Mouse (Mus musculus) cerebellum, adult 8-10 months (tissue): ENCODE measurements around the gene Sympk.

Experiments used
- DNase-seq: peaks from one replicate; pipeline ENCODE4 v3.0.0; 2022

Gene Sympk

GRCm38 (mm10) chr7:19084921-19085473 is 60.8 kb downstream of the Sympk start:
- DNase-seq = no peak

- DNase-seq = no peak
Observed at GRCm38 (mm10) chr7:19085495-19085894, 61.3 kb downstream of the Sympk start.

DNA sequence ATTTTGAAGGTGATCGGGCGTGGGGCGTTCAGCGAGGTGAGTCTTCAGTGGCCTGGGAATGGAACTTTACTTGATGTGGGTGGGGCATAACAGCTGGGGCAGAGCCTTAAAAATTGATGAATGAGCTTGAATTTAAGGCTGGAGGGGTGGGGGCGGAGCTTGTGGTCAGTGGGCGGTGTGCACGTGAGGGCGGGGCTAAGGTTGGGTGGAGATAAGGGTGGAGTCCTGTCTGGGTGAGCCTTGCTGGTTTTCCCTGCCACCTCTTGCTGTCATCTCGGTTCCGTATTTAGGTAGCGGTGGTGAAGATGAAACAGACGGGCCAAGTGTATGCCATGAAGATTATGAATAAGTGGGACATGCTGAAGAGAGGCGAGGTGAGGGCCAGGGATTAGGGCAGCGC is 61.9 kb downstream of the Sympk start:
- no peak for DNase-seq

DNA sequence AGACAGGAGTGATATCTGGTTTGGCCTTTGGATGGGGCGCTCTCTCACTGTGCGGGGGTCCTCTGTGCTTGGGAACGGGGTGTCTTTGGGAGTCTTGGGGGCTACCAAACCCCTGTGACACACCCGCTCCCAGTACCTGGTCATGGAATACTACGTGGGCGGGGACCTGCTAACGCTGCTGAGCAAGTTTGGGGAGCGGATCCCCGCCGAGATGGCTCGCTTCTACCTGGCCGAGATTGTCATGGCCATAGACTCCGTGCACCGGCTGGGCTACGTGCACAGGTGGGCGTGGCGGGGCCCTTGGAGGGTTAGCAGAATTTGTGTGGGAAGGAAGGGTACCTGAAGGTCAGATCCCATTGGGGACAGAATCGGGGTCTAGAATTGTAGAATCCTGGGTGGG is 62.6 kb downstream of the Sympk start:
- DNase-seq = no peak

DNA sequence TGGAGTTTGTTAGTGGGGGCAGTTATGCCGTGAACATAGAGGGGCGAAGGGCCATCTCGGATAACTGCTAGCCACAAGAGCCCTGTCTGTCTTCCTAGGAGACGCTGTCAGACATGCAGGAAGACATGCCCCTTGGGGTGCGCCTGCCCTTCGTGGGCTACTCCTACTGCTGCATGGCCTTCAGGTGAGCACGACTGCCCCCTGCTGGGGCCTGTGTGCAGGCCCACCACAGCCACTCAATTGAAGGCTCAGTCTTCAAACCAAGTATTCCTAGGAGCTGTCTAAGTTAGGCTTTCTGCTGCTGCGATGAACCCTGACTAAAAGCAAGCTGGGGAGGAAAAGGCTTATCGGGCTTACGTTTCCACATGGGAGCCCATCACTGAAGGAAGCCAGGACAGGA is 64.6 kb downstream of the Sympk start:
- DNase-seq = no peak

DNA sequence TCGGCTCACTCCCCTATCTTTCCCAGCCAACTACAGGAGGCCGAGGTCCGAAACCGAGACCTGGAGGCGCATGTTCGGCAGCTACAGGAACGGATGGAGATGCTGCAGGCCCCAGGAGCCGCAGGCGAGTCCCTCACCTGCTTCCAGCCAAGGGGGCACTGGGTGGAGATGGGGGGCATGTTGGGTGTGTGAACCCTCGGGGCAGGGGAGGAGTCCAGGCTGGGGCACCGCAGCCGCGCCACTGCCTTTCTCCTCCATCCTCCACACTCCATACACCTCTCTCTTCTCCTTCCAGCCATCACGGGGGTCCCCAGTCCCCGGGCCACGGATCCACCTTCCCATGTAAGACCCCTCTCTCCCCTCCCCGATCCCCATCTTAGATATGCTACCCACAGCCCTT is 67.7 kb downstream of the Sympk start:
- DNase-seq = no peak

DNA sequence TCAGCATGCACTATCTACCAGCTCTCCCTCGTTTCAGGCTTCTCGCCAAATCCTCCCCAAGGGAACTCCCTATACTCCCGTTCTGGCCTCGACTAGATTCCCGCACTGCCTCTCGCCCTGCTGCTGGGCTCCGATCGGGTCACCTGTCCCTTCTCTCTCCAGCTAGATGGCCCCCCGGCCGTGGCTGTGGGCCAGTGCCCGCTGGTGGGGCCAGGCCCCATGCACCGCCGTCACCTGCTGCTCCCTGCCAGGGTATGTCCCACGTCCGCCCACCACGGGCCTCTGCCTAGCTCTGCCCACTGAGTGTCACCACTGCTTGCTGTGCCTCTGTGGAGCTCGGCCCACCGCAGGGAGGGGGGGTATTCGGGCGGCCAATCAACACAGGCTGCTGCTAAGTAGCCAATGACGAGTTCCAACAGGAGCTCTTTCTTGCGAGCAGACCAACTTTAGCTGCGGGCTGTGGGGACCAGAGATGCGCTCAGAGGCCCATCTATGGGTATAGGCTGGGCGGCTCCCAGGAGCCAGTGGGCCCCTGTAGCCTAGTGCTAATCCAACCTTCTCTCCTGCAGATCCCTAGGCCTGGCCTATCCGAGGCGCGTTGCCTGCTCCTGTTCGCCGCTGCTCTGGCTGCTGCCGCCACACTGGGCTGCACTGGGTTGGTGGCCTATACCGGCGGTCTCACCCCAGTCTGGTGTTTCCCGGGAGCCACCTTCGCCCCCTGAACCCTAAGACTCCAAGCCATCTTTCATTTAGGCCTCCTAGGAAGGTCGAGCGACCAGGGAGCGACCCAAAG is 68.4 kb downstream of the Sympk start:
- DNase-seq = no peak

DNA sequence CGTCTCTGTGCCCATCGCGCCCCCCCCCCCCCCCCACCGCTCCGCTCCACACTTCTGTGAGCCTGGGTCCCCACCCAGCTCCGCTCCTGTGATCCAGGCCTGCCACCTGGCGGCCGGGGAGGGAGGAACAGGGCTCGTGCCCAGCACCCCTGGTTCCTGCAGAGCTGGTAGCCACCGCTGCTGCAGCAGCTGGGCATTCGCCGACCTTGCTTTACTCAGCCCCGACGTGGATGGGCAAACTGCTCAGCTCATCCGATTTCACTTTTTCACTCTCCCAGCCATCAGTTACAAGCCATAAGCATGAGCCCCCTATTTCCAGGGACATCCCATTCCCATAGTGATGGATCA is 69.0 kb downstream of the Sympk start:
- DNase-seq = no peak

DNA sequence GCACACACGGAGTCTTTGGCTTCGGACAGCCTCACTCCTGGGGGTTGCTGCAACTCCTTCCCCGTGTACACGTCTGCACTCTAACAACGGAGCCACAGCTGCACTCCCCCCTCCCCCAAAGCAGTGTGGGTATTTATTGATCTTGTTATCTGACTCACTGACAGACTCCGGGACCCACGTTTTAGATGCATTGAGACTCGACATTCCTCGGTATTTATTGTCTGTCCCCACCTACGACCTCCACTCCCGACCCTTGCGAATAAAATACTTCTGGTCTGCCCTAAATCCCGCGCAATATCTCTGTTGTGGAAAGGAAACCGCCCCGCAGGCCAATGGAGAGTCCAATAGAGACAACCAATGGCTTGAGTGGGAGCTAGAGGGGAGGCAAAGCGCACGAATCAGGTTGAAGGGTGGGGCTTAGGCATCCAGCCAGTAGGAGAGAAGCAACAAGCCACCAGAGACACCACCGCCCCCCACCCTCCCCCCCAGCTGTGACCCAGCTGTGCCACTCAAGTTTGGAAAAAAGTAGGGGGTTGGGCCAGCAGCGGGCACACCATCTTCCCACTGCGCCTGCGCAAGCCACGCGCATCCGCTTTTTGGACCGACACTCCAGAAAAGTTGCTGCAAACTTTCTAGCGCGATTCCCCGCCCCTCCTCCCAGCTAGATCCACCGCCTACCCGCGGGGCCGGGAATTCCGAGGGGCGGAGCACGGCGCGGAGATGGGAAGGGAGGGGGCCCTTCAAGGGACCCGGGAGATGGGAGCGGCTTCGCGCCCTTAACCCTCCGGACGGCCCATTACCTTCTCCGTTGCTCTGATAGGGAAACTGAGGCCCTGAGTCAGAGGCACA is 69.6 kb downstream of the Sympk start:
- DNase-seq = no peak

GRCm38 (mm10) chr7:19094471-19094825 is 70.3 kb downstream of the Sympk start, which contains the start of gene Six5:
TSS of gene Six5 (plus strand) at chr7:19094594.
- no peak for DNase-seq

GRCm38 (mm10) chr7:19094826-19095750 is 70.9 kb downstream of the Sympk start:
- no peak for DNase-seq

DNA sequence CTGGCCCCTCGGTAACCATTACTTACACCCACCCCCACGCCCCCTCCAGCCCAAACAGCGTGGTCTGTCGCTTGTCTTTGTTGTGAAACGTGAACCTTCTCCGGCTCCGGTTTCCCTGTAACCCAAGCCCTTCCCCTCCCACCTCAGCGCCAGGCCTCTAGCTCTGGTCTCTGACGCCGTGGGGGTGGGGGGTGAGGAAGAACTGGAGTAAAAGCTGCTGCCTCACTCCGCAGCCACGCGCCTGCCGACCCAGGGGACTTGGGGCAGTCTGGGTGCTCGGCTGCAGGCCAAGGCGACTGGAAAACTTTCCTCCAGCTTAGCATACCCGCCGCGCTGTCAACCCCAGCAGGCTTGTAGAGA is 71.6 kb downstream of the Sympk start:
- DNase-seq = no peak

DNA sequence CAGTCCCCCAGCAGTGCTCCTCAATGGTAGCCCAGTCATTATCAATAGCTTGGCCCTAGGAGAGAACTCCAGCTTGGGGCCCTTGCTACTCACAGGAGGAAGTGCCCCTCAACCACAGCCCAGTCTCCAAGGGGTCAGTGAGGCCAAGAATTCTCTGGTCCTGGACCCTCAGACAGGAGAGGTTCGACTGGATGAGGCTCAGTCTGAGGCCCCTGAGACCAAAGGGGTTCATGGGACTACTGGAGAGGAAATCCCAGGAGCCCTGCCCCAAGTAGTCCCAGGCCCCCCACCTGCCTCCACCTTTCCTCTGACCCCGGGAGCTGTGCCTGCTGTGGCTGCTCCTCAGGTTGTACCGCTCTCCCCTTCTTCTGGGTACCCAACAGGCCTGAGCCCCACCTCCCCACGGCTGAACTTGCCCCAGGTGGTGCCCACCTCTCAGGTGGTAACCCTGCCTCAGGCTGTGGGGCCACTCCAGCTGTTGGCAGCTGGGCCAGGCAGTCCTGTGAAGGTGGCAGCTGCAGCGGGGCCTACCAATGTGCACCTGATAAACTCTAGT is 72.3 kb downstream of the Sympk start:
- DNase-seq = no peak

- no peak for DNase-seq
Observed at GRCm38 (mm10) chr7:19097217-19097616, 73.0 kb downstream of the Sympk start.

- no peak for DNase-seq
Observed at GRCm38 (mm10) chr7:19097863-19098262, 73.7 kb downstream of the Sympk start.

DNA sequence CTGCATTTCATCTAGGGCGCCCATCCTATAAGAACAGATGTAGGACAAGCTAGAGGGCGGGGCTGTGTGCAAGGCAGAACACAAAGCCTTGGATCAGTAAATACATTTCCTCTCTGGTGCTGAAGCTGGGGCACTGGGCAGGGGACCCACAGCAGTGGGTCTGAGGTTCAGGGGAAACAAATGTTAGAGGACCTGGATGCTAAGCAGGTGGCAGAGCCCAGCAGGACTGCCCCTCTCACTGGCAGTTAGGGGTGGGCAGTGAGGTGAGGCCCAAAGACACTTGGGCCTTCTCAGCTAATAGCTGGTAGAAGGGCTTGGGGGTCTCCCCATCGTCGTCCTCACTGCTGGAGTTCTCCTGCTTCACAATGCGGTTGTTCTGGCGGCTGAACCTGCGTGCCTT is 74.6 kb downstream of the Sympk start:
- DNase-seq = no peak

DNA sequence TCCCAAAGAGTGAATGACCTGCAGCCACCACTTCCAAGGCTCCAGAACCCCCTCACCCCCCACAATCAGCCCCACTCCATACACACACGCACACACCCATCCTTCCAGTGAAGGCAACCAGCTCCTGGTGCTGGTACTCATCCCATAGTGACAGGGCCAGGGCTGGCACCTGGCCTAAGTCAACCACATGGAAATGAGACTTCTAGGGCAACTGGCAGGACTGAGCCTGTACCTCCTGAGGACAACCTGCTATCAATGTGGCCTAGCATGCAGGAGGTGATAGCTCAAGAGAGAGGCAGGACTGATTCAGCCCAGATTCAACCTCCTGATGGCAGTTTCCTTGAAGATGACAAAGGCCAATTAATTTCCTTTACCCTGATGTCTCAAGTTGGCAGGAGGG is 76.1 kb downstream of the Sympk start:
- no peak for DNase-seq

DNA sequence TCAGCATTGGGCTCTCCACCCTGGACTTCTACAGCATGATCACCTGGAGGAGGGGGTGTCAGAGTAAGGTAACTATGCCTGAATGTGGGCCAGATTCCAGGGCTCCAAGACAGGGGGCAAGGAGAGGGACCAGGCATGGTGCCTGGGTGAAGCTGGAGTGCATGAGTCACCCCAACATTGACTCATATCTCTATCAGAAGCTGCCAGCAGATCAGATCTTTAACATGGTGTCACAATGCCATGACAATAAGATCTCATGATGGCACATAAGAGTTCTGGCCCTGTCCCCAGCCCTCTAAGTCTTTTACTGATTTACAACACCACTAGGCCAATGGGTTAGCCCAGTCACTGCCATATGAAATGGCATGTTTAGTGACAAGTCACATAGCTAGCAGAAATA is 79.6 kb downstream of the Sympk start:
- DNase-seq = no peak
